Mouse (Mus musculus) frontal cortex, postnatal 36 days (tissue): ENCODE measurements around the gene Tmem116.

Experiments
- DNase-seq, 2 experiments: peaks; one replicate each; pipeline ENCODE4 v3.0.0; 2022; ENCODE audit warnings: low spot score in 2 of 2

Gene Tmem116

GRCm38 (mm10) chr5:121451644-121452025 is at the start of gene Tmem116:
TSS of gene Tmem116 (plus strand) at chr5:121451893.
- no peak for DNase-seq

GRCm38 (mm10) chr5:121407856-121408255 is 43.8 kb upstream of the Tmem116 start:
- DNase-seq = no peak

- DNase-seq = no peak
Measured at GRCm38 (mm10) chr5:121410975-121411374, 40.7 kb upstream of the Tmem116 start.

- no peak for DNase-seq
Measured at GRCm38 (mm10) chr5:121420721-121421120, 31.0 kb upstream of the Tmem116 start.

GRCm38 (mm10) chr5:121422787-121423186 is 28.9 kb upstream of the Tmem116 start:
- peak in 1 of 2 experiments; percentile 46 for DNase-seq

GRCm38 (mm10) chr5:121423297-121423696 is 28.4 kb upstream of the Tmem116 start:
- no peak for DNase-seq

GRCm38 (mm10) chr5:121428954-121429353 is 22.7 kb upstream of the Tmem116 start:
- peak; percentile 30 to 37 for DNase-seq

GRCm38 (mm10) chr5:121438131-121438530 is 13.6 kb upstream of the Tmem116 start:
- peak in 1 of 2 experiments; percentile 19 for DNase-seq

GRCm38 (mm10) chr5:121438756-121439155 is 12.9 kb upstream of the Tmem116 start:
- DNase-seq = no peak

GRCm38 (mm10) chr5:121443548-121443947 is 8.1 kb upstream of the Tmem116 start:
- peak in 1 of 2 experiments; percentile 56 for DNase-seq

- DNase-seq = no peak
Measured at GRCm38 (mm10) chr5:121444870-121445269, 6.8 kb upstream of the Tmem116 start.

- no peak for DNase-seq
Measured at GRCm38 (mm10) chr5:121448450-121448849, 3.2 kb upstream of the Tmem116 start.

- peak in 1 of 2 experiments; percentile 40 for DNase-seq
Measured at GRCm38 (mm10) chr5:121449976-121450375, 1.7 kb upstream of the Tmem116 start.

GRCm38 (mm10) chr5:121450476-121450875 is 1.2 kb upstream of the Tmem116 start:
- no peak for DNase-seq

GRCm38 (mm10) chr5:121451203-121451602 is 490 bp upstream of the Tmem116 start:
- DNase-seq = no peak

- peak; percentile 98 to 99 for DNase-seq
Measured at GRCm38 (mm10) chr5:121452026-121452869, 555 bp downstream of the Tmem116 start, which contains the start of gene Erp29. TSS of gene Erp29 (minus strand) at chr5:121452506.

- DNase-seq = no peak
Measured at GRCm38 (mm10) chr5:121452906-121453305, 1.2 kb downstream of the Tmem116 start.

GRCm38 (mm10) chr5:121453743-121454502 is 2.2 kb downstream of the Tmem116 start:
- DNase-seq = no peak

- DNase-seq = no peak
Measured at GRCm38 (mm10) chr5:121454503-121454782, 2.8 kb downstream of the Tmem116 start.

- DNase-seq = no peak
Measured at GRCm38 (mm10) chr5:121455510-121456265, 4.0 kb downstream of the Tmem116 start.

- no peak for DNase-seq
Measured at GRCm38 (mm10) chr5:121461339-121462170, 9.9 kb downstream of the Tmem116 start.
